Mouse (Mus musculus): ENCODE results near the gene Gm21708. TPM values are rescaled to one million over a fixed set of nuclear protein-coding genes. Genes with fewer than 3 reads are reported as not detected.
"Not testable (repeated sequence)": the region's sequence is repeated elsewhere in the genome, so short reads cannot be mapped to it uniquely, and the experiment has no call there.

The Gm21708 gene
- polyA plus RNA-seq (2015; fragmentation: Nextera tagmentation; extraction: Ambion mirVana): not detected in 2 replicates

DNA sequence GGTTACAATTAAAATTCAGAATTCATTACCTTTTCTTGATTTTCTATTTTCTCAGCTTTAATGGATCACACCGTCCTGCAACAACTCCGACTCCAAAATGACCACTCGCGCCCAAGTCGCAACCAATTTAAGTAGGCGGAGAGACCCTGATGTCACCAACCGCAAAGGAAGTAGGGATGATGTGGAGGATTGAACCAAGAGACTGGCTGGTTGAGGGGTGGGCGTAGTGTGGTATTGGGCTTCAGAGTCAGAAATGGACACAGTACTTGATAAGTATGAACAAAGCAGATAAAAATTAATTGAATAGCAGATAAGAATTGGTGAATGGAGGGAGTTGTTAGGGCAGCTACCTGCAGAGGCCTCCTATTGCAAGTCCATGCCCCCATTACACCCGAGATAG is at the start of gene Gm21708, which contains the start of gene Gm21704:
Gm21708 (minus strand) TSS at position 101 of the 400 bp plus-strand sequence.
Gm21704 (minus strand) TSS at position 101 of the 400 bp plus-strand sequence.
- WGBS: no CpG with 5 or more reads among the region's 9 CpGs
- not testable (repeated sequence) for H3K27me3 ChIP-seq; H3K36me3 ChIP-seq; ATAC-seq; H3K9me3 ChIP-seq; H3K4me1 ChIP-seq (replicated peaks); H3K27ac ChIP-seq; H3K4me2 ChIP-seq (replicated peaks); H3K4me3 ChIP-seq (replicated peaks); H3K9ac ChIP-seq (replicated peaks)

Other genes starting within 250 kb of the Gm21708 start
- not detected in 2 replicates for gene Gm21677, start 103.7 kb downstream of the Gm21708 start, polyA plus RNA-seq (2015; fragmentation: Nextera tagmentation; extraction: Ambion mirVana)
- not detected in 2 replicates for gene Gm21693, start 64.8 kb downstream of the Gm21708 start, polyA plus RNA-seq (2015; fragmentation: Nextera tagmentation; extraction: Ambion mirVana)
- gene Gm21704, start within 50 bp of the Gm21708 start, polyA plus RNA-seq (2015; fragmentation: Nextera tagmentation; extraction: Ambion mirVana): not detected in 2 replicates